ENCODE assay signal across 15 mouse cellular contexts in the genomic region with DNA sequence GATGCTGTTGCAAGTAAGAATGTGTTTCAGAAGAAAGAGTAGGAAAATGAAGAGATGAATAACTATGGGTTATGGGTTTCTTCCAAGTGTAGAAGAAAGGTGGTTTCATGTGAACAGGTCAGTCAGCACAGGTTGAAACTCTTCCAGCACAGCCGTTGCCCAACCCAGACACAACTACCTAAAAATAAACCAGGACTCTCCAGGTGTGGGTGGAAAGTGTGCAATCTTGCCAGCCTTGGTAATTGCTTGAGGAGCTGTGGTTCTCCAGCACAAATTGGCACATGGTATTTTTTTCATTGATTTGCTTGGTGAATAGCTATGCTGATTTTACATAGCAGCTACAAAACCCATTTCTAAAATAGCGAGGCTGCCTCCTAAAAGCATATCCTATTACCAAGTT.
"Had no signal": no experiment of that assay in that cellular context is flagged by ENCODE, and none has a peak within 500 bp of the region (broad histone marks: within the 10 kb centered on the region; RNA-seq: fewer than 3 reads in every experiment).

No protein-coding gene starts in this region.

- H3K4me2 ChIP-seq: limb, embryonic 15.5 days; liver, embryonic 13.5 days; midbrain, embryonic 13.5 days had no signal

- H3K9ac ChIP-seq: limb, embryonic 15.5 days; liver, embryonic 13.5 days; midbrain, embryonic 13.5 days had no signal

- H3K36me3 ChIP-seq: limb, embryonic 15.5 days; liver, embryonic 13.5 days; midbrain, embryonic 13.5 days had no signal

- DNase-seq: kidney, adult 2 months; kidney, postnatal 25 days; layer of hippocampus, adult 9-11 months; liver, embryonic 13.5 days; lung, adult 2 months; lung, postnatal 14 days; thymus, adult 2 months; thymus, postnatal 14 days; thymus, postnatal 4 days had no signal

- ATAC-seq: midbrain, embryonic 13.5 days had no signal

- H3K27ac ChIP-seq: kidney, postnatal 0 days; layer of hippocampus, adult 2 months; limb, embryonic 15.5 days; liver, embryonic 13.5 days; macrophage; midbrain, embryonic 13.5 days; stomach, postnatal 0 days had no signal

- H3K9me3 ChIP-seq: limb, embryonic 15.5 days; liver, embryonic 13.5 days; midbrain, embryonic 13.5 days had no signal

- H3K4me3 ChIP-seq: layer of hippocampus, adult 2 months; limb, embryonic 15.5 days; liver, embryonic 13.5 days; midbrain, embryonic 13.5 days had no signal

- H3K27me3 ChIP-seq: limb, embryonic 15.5 days; midbrain, embryonic 13.5 days had no signal
